Mouse (Mus musculus) hindbrain, embryonic 13.5 days (tissue): ENCODE measurements at regions not wholly inside any gene's neighbourhood (a gene's known extent, or its start where the extent isn't known, plus 50 kb on each side); places are given as distances from the start of the nearest gene placed in this dataset.
"Not testable (repeated sequence)": the region's sequence is repeated elsewhere in the genome, so short reads cannot be mapped to it uniquely, and the experiment has no call there.

Experiments
- ATAC-seq: fragments of 200-750 bp; cut with Nextera tagmentation; 2 replicates; pipeline ENCODE4 v1.8.0; 2017; ENCODE audit warnings: moderate TSS enrichment; ENCODE audit not compliant: low FRiP score
- H3K27ac ChIP-seq: fragments of 300-500 bp; sonication (generic); 2 replicates; pipeline ENCODE4 v1.5.1; 2015; ENCODE audit warnings: inconsistent platforms, mild to moderate bottlenecking, moderate library complexity
- H3K27me3 ChIP-seq: fragments of 300-500 bp; sonication (generic); 2 replicates; pipeline ENCODE4 v1.6.1; 2015; ENCODE audit warnings: mild to moderate bottlenecking, inconsistent platforms
- H3K36me3 ChIP-seq: fragments of 300-500 bp; sonication (generic); 2 replicates; pipeline ENCODE4 v1.6.1; 2015; ENCODE audit warnings: mild to moderate bottlenecking, inconsistent platforms
- H3K4me1 ChIP-seq: fragments of 300-500 bp; sonication (generic); replicated peaks from 2 replicates; pipeline ENCODE4 v1.6.1; 2015; ENCODE audit warnings: inconsistent platforms
- H3K4me2 ChIP-seq: fragments of 300-500 bp; sonication (generic); 2 replicates; pipeline ENCODE4 v1.6.1; 2015; ENCODE audit warnings: inconsistent platforms, mild to moderate bottlenecking, moderate library complexity
- H3K4me3 ChIP-seq: fragments of 300-500 bp; sonication (generic); 2 replicates; pipeline ENCODE4 v1.5.1; 2015; ENCODE audit warnings: mild to moderate bottlenecking, inconsistent platforms
- H3K9ac ChIP-seq: fragments of 300-500 bp; sonication (generic); 2 replicates; pipeline ENCODE4 v1.6.1; 2015; ENCODE audit warnings: mild to moderate bottlenecking, inconsistent platforms
- H3K9me3 ChIP-seq: fragments of 300-500 bp; sonication (generic); 2 replicates; pipeline ENCODE4 v1.6.1; 2016; ENCODE audit warnings: inconsistent platforms
- WGBS: fragments of 180-500 bp; shearing (Covaris S2); methylation state at CpG from one replicate; pipeline ENCODE4 v1.1.7; 2015; 5-methylcytosine and 5-hydroxymethylcytosine counted together

- H3K27me3 ChIP-seq, result no peaks in the 10 kb centered on the region
- H3K27ac ChIP-seq, result no peak overlapping the region
- WGBS, result 48% methylated on average over 1 of the region's 1 CpGs
- no peaks in the 10 kb centered on the region for H3K36me3 ChIP-seq
- H3K4me1 ChIP-seq, result no peaks in the 10 kb centered on the region
- no peak overlapping the region for H3K9ac ChIP-seq
- no peak overlapping the region for H3K4me3 ChIP-seq
- ATAC-seq, result no peak
- H3K4me2 ChIP-seq, result no peak overlapping the region
- H3K9me3 ChIP-seq, result no peaks in the 10 kb centered on the region
These were observed 293.6 kb downstream of the Atxn7l3b start for GRCm38 (mm10) chr10:112635199-112635598.

GRCm38 (mm10) chr10:112636574-112636973 is 292.2 kb downstream of the Atxn7l3b start:
- Histone ChIP-seq H3K4me2 (no peak overlapping the region), H3K27ac (no peak overlapping the region), H3K27me3 (no peaks in the 10 kb centered on the region), H3K4me3 (no peak overlapping the region), H3K9me3 (no peaks in the 10 kb centered on the region), H3K4me1 (no peaks in the 10 kb centered on the region), H3K36me3 (no peaks in the 10 kb centered on the region), H3K9ac (no peak overlapping the region)
- ATAC-seq, result no peak
- 87% methylated on average over 2 of the region's 2 CpGs for WGBS

- not testable (repeated sequence) for ATAC-seq, H3K9me3 ChIP-seq, H3K9ac ChIP-seq, H3K27ac ChIP-seq, H3K4me2 ChIP-seq, H3K27me3 ChIP-seq, H3K4me3 ChIP-seq, H3K36me3 ChIP-seq, H3K4me1 ChIP-seq
- 95% methylated on average over 1 of the region's 1 CpGs for WGBS
These were observed 288.2 kb downstream of the Atxn7l3b start for GRCm38 (mm10) chr10:112640551-112640950.

GRCm38 (mm10) chr10:112648986-112649385 is 279.8 kb downstream of the Atxn7l3b start:
- H3K27me3 ChIP-seq, result no peaks in the 10 kb centered on the region
- H3K4me1 ChIP-seq, result no peaks in the 10 kb centered on the region
- H3K4me3 ChIP-seq, result no peak overlapping the region
- 93% methylated on average over 3 of the region's 3 CpGs for WGBS
- no peak overlapping the region for H3K9ac ChIP-seq
- no peak for ATAC-seq
- no peaks in the 10 kb centered on the region for H3K36me3 ChIP-seq
- H3K9me3 ChIP-seq, result no peaks in the 10 kb centered on the region
- H3K4me2 ChIP-seq, result no peak overlapping the region
- H3K27ac ChIP-seq, result no peak overlapping the region
